Mouse (Mus musculus): ENCODE data around the gene Col15a1.

- no peak for TF ChIP-seq CTCF (IDR thresholded peaks at IDR 0.05; ENCODE audit: low read depth)
- no peak for TF ChIP-seq EP300 (IDR thresholded peaks at IDR 0.05; ENCODE audit: low read depth)
Observed at GRCm38 (mm10) chr4:47309886-47310625, 102.1 kb downstream of the Col15a1 start.
